Comparison of ENCODE assay signal across 17 mouse cellular contexts in genomic region chr6:23337411-23338063, GRCm38 (mm10).
DNase-seq lines count a peak whose midpoint lies in the region; ATAC-seq and TF ChIP-seq lines count a peak whose summit lies in the region.
"Had no signal": no experiment of that assay in that cellular context is flagged by ENCODE, and none has a peak within 500 bp of the region (broad histone marks: within the 10 kb centered on the region; RNA-seq: fewer than 3 reads in every experiment).

No protein-coding gene starts in this region.

- no peak overlapping the region for H3K9ac ChIP-seq in forebrain, embryonic 12.5 days
- H3K9ac ChIP-seq in forebrain, postnatal 0 days = no peak overlapping the region
- no peak overlapping the region for H3K9ac ChIP-seq in hindbrain, embryonic 16.5 days (ENCODE audit: low read depth, low read length)
- H3K9ac ChIP-seq in hindbrain, embryonic 11.5 days (ENCODE audit: low read depth, low read length) = no peak overlapping the region
- no peak overlapping the region for H3K9ac ChIP-seq in midbrain, postnatal 0 days (replicated peaks; ENCODE audit: low read length, poor library complexity, severe bottlenecking)
- H3K9ac ChIP-seq: embryonic facial prominence, embryonic 13.5 days; intestine, embryonic 15.5 days had no signal

- H3K27me3 ChIP-seq in forebrain, embryonic 12.5 days = peaks cover 14% of the 10 kb centered on the region; the same call in 1 of the 2 replicates
- H3K27me3 ChIP-seq in forebrain, postnatal 0 days (ENCODE audit: insufficient read depth, low read length) = no peaks in the 10 kb centered on the region
- H3K27me3 ChIP-seq in hindbrain, embryonic 16.5 days (replicated peaks; ENCODE audit: control insufficient read depth, insufficient read depth, low read length) = no peaks in the 10 kb centered on the region
- no peaks in the 10 kb centered on the region for H3K27me3 ChIP-seq in hindbrain, embryonic 11.5 days (ENCODE audit: control insufficient read depth, insufficient read depth, low read length)
- no peaks in the 10 kb centered on the region for H3K27me3 ChIP-seq in midbrain, postnatal 0 days (ENCODE audit: insufficient read depth, low read length)
- H3K27me3 ChIP-seq in limb, embryonic 10.5 days (ENCODE audit: low read depth, poor library complexity, severe bottlenecking) = no peaks in the 10 kb centered on the region
- H3K27me3 ChIP-seq: embryonic facial prominence, embryonic 13.5 days; intestine, embryonic 15.5 days had no signal

- no peaks in the 10 kb centered on the region for H3K9me3 ChIP-seq in forebrain, embryonic 12.5 days
- H3K9me3 ChIP-seq in forebrain, postnatal 0 days (ENCODE audit: low read length) = no peaks in the 10 kb centered on the region
- H3K9me3 ChIP-seq in hindbrain, embryonic 16.5 days (ENCODE audit: control insufficient read depth, low read length) = no peaks in the 10 kb centered on the region
- H3K9me3 ChIP-seq in hindbrain, embryonic 11.5 days (ENCODE audit: control insufficient read depth, low read length) = no peaks in the 10 kb centered on the region
- no peaks in the 10 kb centered on the region for H3K9me3 ChIP-seq in midbrain, postnatal 0 days (ENCODE audit: low read length)
- no peaks in the 10 kb centered on the region for H3K9me3 ChIP-seq in limb, embryonic 10.5 days (replicated peaks)
- H3K9me3 ChIP-seq: embryonic facial prominence, embryonic 13.5 days; intestine, embryonic 15.5 days had no signal

- H3K4me3 ChIP-seq in forebrain, embryonic 12.5 days (replicated peaks) = no peak overlapping the region
- H3K4me3 ChIP-seq in forebrain, postnatal 0 days (ENCODE audit: low read depth, low read length) = no peak overlapping the region
- no peak overlapping the region for H3K4me3 ChIP-seq in hindbrain, embryonic 16.5 days (ENCODE audit: low read length)
- no peak overlapping the region for H3K4me3 ChIP-seq in hindbrain, embryonic 11.5 days (ENCODE audit: low read depth, low read length)
- H3K4me3 ChIP-seq in midbrain, postnatal 0 days (ENCODE audit: low read depth, low read length) = no peak overlapping the region
- no peak overlapping the region for H3K4me3 ChIP-seq in limb, embryonic 10.5 days
- H3K4me3 ChIP-seq: embryonic facial prominence, embryonic 13.5 days; intestine, embryonic 15.5 days had no signal

- no peak overlapping the region for H3K27ac ChIP-seq in forebrain, embryonic 12.5 days
- H3K27ac ChIP-seq in forebrain, postnatal 0 days (ENCODE audit: low read depth, low read length) = no peak overlapping the region
- no peak overlapping the region for H3K27ac ChIP-seq in hindbrain, embryonic 16.5 days (ENCODE audit: low read depth, low read length)
- no peak overlapping the region for H3K27ac ChIP-seq in hindbrain, embryonic 11.5 days (ENCODE audit: low read depth, low read length)
- no peak overlapping the region for H3K27ac ChIP-seq in midbrain, postnatal 0 days (ENCODE audit: low read depth, low read length)
- H3K27ac ChIP-seq in limb, embryonic 10.5 days = no peak overlapping the region
- H3K27ac ChIP-seq: embryonic facial prominence, embryonic 13.5 days; intestine, embryonic 15.5 days had no signal

- no peak for TF ChIP-seq POLR2A in brain, embryonic 14.5 days (IDR thresholded peaks at IDR 0.05; ENCODE audit: borderline replicate concordance, extremely low read depth, insufficient read depth, insufficient read length, poor library complexity, severe bottlenecking)

- H3K4me1 ChIP-seq in forebrain, embryonic 12.5 days = no peaks in the 10 kb centered on the region
- H3K4me1 ChIP-seq in forebrain, postnatal 0 days (ENCODE audit: insufficient read depth) = no peaks in the 10 kb centered on the region
- H3K4me1 ChIP-seq in hindbrain, embryonic 16.5 days (ENCODE audit: control insufficient read depth, insufficient read depth, low read depth, low read length) = no peaks in the 10 kb centered on the region
- H3K4me1 ChIP-seq in hindbrain, embryonic 11.5 days (replicated peaks; ENCODE audit: control insufficient read depth, insufficient read depth, low read length) = no peaks in the 10 kb centered on the region
- no peaks in the 10 kb centered on the region for H3K4me1 ChIP-seq in midbrain, postnatal 0 days (ENCODE audit: insufficient read depth, low read length)
- H3K4me1 ChIP-seq in limb, embryonic 10.5 days = 0 out of 2 replicates have a peak, but pooled peaks cover 2% of the 10 kb centered on the region
- H3K4me1 ChIP-seq: embryonic facial prominence, embryonic 13.5 days; intestine, embryonic 15.5 days had no signal

- no peak for DNase-seq in forebrain, postnatal 0 days
- no peak for DNase-seq in hindbrain, embryonic 11.5 days (ENCODE audit: low spot score)
- DNase-seq in brain, embryonic 14.5 days (ENCODE audit: low read depth) = peak; percentile 57
- peak; percentile 24 for DNase-seq in midbrain, postnatal 0 days (ENCODE audit: low spot score)
- no peak for DNase-seq in limb, embryonic 10.5 days (ENCODE audit: low spot score)
- DNase-seq: adrenal gland, postnatal 10 days; cerebellum, adult 11-12 months; cerebellum, adult 9-10 months; cerebellum, postnatal 25 days; gastrocnemius, postnatal 36 days; heart, postnatal 10 days; heart, postnatal 4 days had no signal

- no peaks in the 10 kb centered on the region for H3K36me3 ChIP-seq in forebrain, embryonic 12.5 days (replicated peaks)
- no peaks in the 10 kb centered on the region for H3K36me3 ChIP-seq in forebrain, postnatal 0 days (ENCODE audit: insufficient read depth)
- no peaks in the 10 kb centered on the region for H3K36me3 ChIP-seq in hindbrain, embryonic 16.5 days (ENCODE audit: control insufficient read depth, insufficient read depth, low read length)
- H3K36me3 ChIP-seq in hindbrain, embryonic 11.5 days (ENCODE audit: control insufficient read depth, insufficient read depth, low read length) = no peaks in the 10 kb centered on the region
- H3K36me3 ChIP-seq in midbrain, postnatal 0 days (ENCODE audit: insufficient read depth, low read length) = no peaks in the 10 kb centered on the region
- no peaks in the 10 kb centered on the region for H3K36me3 ChIP-seq in limb, embryonic 10.5 days
- H3K36me3 ChIP-seq: embryonic facial prominence, embryonic 13.5 days; intestine, embryonic 15.5 days had no signal

- 52% methylated on average over 7 of the region's 7 CpGs for WGBS in forebrain, embryonic 12.5 days
- 48% methylated on average over 7 of the region's 7 CpGs for whole genome bisulfite sequencing in forebrain, postnatal 0 days
- WGBS in hindbrain, embryonic 16.5 days = 51% methylated on average over 7 of the region's 7 CpGs
- 78% methylated on average over 7 of the region's 7 CpGs for WGBS in hindbrain, embryonic 11.5 days
- WGBS in midbrain, postnatal 0 days = 53% methylated on average over 7 of the region's 7 CpGs
- WGBS in limb, embryonic 10.5 days = 86% methylated on average over 7 of the region's 7 CpGs

- no peak for TF ChIP-seq CTCF in forebrain, postnatal 0 days (IDR thresholded peaks at IDR 0.05; ENCODE audit: low read depth)
- TF ChIP-seq CTCF in brain, embryonic 14.5 days (IDR thresholded peaks at IDR 0.05; ENCODE audit: borderline replicate concordance, extremely low read depth, insufficient read depth, insufficient read length) = no peak
- no peak for TF ChIP-seq CTCF in midbrain, postnatal 0 days (IDR thresholded peaks at IDR 0.05)

- no peak overlapping the region for H3K4me2 ChIP-seq in forebrain, embryonic 12.5 days
- no peak overlapping the region for H3K4me2 ChIP-seq in forebrain, postnatal 0 days (ENCODE audit: low read depth)
- no peak overlapping the region for H3K4me2 ChIP-seq in hindbrain, embryonic 16.5 days (ENCODE audit: low read length)
- no peak overlapping the region for H3K4me2 ChIP-seq in hindbrain, embryonic 11.5 days (replicated peaks; ENCODE audit: low read depth, low read length)
- H3K4me2 ChIP-seq in midbrain, postnatal 0 days (ENCODE audit: low read depth, low read length, poor library complexity, severe bottlenecking) = no peak overlapping the region
- H3K4me2 ChIP-seq: embryonic facial prominence, embryonic 13.5 days; intestine, embryonic 15.5 days had no signal

- ATAC-seq in forebrain, embryonic 12.5 days (ENCODE audit: low FRiP score) = peak; percentile 51; the same call in 1 of the 2 replicates
- ATAC-seq in forebrain, postnatal 0 days = no peak
- peak; percentile 68; the same call in 1 of the 2 replicates for ATAC-seq in hindbrain, embryonic 16.5 days
- no peak for ATAC-seq in hindbrain, embryonic 11.5 days (ENCODE audit: low FRiP score)
- no peak for ATAC-seq in midbrain, postnatal 0 days (ENCODE audit: low FRiP score)
- ATAC-seq: forebrain, embryonic 16.5 days; intestine, embryonic 15.5 days had no signal

Comparison
In these comparisons a context has a peak if more than half of its experiments do, and no peak if none do; other contexts are left out.
1. ATAC-seq: peak in forebrain, embryonic 12.5 days (single experiment) and hindbrain, embryonic 16.5 days (single experiment); none in forebrain, postnatal 0 days (single experiment), hindbrain, embryonic 11.5 days (single experiment) and midbrain, postnatal 0 days (single experiment).
2. DNase-seq: peak in brain, embryonic 14.5 days (single experiment) and midbrain, postnatal 0 days (single experiment); none in forebrain, postnatal 0 days (single experiment), hindbrain, embryonic 11.5 days (single experiment) and limb, embryonic 10.5 days (single experiment).